Mouse (Mus musculus) cerebellum, adult 9-10 months (tissue): ENCODE measurements at regions not wholly inside any gene's neighbourhood (a gene's known extent, or its start where the extent isn't known, plus 50 kb on each side); places are given as distances from the start of the nearest gene placed in this dataset.

ENCODE experiments used
- DNase-seq: peaks from one replicate; pipeline ENCODE4 v3.0.0; 2022

DNA sequence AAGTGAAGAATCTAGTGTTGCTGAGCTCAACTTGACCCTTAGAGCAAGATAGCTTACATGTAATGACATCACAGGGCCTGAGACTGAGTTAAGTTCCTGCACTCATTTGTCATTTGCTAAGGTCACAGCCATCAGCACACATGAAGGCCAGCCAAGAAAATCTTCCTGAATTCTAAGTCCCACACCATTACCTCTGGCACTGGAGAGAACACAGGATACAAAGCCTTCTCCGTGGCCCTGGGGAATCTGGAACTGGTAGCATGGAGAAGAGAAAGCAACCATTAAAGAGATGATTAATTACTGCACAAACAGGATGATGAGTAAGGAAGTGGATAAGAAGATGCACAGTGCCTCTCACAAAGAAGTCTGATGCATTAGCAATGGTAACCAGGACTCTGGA is 232.0 kb downstream of the Wdr72 start:
- no peak for DNase-seq

DNA sequence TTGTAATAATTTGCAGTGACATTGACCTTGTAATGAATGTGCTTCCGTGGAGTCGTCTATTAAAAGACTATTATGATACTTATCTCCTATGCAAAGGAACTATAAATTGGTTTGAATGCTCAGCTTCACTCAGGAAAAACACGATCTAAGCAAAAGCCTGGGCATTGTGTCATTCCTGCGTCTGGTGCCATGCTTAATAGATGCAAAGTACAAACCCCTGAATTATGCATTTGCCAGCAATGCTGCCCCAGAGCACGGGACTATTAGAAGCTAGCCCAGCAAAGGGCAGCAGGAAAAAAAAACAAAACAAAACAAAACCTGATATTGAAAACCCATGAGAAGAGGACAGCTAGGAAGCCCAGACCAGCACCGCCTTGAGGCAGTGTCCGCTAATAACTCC is 234.9 kb downstream of the Wdr72 start:
- DNase-seq, result no peak

- DNase-seq, result no peak
These were observed 238.6 kb downstream of the Wdr72 start for GRCm38 (mm10) chr9:74348776-74349175.

- DNase-seq, result no peak
These were observed 255.8 kb downstream of the Wdr72 start for GRCm38 (mm10) chr9:74365930-74366438.

DNA sequence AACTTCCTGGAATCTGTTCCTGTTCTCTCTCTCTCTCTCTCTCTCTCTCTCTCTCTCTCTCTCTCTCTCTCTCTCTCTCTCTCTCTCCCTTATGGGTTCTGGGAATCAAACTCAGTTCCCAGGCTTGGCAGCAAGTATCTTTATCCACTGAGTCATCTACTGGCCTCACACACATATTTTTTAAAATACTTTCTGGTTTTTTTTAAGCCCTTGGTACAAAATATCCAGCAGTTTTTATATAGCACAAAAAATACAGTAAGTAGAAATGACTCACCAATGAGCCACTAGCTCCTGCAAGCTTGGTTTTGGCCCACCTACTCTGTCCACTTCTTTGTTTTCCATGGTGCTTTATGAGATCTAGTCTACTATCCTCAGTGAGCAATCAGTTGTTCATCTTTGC is 266.0 kb downstream of the Wdr72 start:
- no peak for DNase-seq

- no peak for DNase-seq
These were observed 267.0 kb downstream of the Wdr72 start for GRCm38 (mm10) chr9:74377204-74377603.

GRCm38 (mm10) chr9:74384206-74384896 is 274.2 kb downstream of the Wdr72 start:
- no peak for DNase-seq

GRCm38 (mm10) chr9:74425594-74425993 is 315.4 kb downstream of the Wdr72 start:
- no peak for DNase-seq

GRCm38 (mm10) chr9:74449981-74450380 is 339.8 kb downstream of the Wdr72 start:
- DNase-seq, result no peak

- DNase-seq, result no peak
These were observed 350.9 kb downstream of the Wdr72 start for GRCm38 (mm10) chr9:74461084-74461483.

DNA sequence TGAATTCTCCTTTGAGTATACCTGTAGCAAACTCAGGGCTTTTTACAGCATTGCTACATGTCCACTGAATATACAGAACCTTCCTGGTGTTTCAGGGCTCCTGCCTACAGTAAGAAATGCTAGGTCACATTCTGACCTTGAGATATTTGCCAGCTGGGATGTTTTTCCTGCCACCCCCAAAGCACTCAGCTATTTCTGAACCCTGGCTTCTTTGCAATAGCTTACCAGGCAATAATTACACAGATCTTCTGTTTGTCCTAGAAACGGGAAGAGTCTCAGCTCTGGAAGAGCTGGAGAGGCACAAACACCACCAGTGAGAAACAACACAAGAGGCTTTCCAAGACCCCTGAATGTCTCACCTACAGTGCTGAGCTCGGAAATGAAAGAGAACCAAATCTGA is 366.7 kb downstream of the Wdr72 start:
- DNase-seq, result no peak

- DNase-seq, result no peak
These were observed 369.1 kb downstream of the Wdr72 start for GRCm38 (mm10) chr9:74479273-74479672.

DNA sequence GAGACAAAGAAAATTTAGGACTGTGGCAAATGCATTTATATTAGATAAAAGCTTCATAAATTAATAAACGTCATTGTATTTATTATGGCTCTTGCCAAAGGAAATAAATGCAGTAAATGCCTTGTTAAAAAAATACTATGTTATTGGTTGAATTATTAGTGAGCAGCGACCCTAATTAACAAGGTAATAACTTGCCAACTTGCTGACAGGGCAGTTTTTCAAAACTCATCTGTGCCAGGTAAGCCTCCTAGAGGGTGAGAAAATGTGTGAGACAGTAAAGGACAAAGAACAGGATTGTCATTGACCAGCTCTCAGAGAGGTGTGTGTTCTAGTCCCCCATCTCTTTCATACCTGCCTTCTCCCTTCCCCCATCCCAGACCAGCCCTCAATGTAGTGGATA is 347.8 kb upstream of the Onecut1 start:
- no peak for DNase-seq

GRCm38 (mm10) chr9:74528550-74528949 is 333.2 kb upstream of the Onecut1 start:
- DNase-seq, result no peak

GRCm38 (mm10) chr9:74530317-74530716 is 331.4 kb upstream of the Onecut1 start:
- DNase-seq, result peak; percentile 31

DNA sequence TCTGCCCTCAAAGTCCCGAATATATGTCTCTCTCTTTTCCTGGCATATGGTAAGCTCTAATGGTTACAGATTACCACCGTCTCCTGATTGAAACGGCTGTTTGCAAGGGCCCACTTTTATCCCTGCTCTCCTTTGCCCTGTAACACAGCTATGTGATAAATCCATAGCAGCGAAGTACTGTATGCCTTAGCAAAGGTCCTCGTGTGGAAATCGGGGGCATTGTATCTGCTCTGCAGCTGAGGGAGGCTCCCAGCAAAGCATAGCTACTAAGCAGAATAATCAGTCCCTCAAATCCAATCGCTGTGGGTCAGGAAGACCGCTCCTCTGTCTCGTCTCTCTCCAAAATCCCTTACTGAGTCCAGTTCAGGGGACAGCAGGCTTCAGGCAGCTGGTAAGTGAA is 331.0 kb upstream of the Onecut1 start:
- no peak for DNase-seq

- no peak for DNase-seq
These were observed 329.7 kb upstream of the Onecut1 start for GRCm38 (mm10) chr9:74531986-74532385.

DNA sequence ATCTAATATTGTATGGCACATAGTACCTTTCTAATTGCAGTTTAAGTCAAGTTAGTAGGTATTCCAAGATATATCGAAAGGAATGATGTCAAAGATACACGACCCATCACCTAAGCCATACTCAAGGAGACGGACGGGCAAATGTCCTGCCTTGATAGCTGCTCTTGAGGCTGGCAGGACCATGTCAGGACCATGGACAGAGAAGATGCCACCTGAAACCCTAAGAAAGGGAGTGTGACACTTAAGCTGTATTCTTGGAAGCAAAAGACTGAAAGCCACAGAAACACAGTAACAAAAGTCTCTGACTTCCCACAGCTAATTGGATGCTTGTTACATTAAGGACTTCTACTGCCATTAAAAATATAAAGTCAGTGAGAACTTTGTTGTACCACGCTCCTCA is 326.7 kb upstream of the Onecut1 start:
- no peak for DNase-seq

DNA sequence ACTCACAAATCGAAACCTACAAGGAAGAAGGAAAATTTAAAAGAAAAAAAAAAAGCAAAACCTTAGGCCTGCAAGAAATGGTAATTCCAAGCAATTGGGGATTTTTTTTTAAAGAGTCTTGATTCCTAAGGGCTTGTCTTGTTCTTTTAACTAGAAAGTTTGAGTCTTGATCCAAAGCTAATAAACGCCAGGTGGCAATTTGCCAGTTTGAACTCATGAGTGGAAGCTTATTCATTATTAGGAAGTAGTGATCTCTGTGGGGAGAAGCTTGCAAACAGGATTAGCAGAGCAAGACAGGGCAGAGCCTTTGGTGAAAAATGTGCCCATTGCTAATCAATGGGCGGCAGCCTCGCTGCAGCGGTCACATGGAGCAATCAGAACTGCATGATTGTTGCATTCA is 305.6 kb upstream of the Onecut1 start:
- DNase-seq, result no peak

DNA sequence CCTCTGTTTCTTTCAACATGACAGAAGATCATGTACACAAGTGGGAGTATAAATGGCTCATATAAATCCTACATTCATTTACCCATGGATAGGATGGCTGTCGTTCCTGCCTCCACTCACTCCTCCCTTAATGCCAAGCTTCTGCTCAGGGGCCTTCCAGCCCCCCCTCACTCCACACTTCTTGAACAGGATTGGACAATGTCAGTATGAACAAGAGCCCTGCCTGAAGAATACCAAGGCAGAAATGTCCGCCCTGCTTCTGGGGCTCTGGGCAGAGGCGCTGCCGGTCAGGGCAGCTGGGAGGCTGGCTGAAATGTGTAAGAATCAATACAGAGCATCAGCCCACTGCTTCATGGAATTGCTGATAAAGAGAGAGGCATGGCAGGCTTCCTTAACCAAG is 269.0 kb upstream of the Onecut1 start:
- no peak for DNase-seq

GRCm38 (mm10) chr9:74593970-74594369 is 267.8 kb upstream of the Onecut1 start:
- no peak for DNase-seq

- DNase-seq, result no peak
These were observed 257.3 kb upstream of the Onecut1 start for GRCm38 (mm10) chr9:74604415-74604814.

- no peak for DNase-seq
These were observed 239.8 kb upstream of the Onecut1 start for GRCm38 (mm10) chr9:74621957-74622356.

DNA sequence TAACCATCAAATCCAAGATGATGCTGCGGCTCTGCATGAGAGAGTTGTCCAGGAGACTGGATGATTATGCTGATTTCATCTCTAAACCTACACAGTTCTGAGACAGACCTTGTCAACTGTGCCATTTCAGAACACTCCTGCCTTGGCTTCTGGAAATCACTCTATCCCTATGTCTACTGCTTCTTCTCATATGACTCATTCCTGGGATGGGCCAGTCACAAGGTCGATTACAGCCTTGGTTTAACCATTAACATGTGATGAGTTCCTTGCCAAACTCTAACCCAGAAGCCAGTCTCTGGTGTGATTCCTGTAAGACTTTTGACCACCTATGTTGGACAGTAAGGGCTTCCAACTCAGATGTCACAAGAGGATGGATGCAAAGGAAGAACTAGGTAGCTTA is 216.3 kb upstream of the Onecut1 start:
- DNase-seq, result no peak

DNA sequence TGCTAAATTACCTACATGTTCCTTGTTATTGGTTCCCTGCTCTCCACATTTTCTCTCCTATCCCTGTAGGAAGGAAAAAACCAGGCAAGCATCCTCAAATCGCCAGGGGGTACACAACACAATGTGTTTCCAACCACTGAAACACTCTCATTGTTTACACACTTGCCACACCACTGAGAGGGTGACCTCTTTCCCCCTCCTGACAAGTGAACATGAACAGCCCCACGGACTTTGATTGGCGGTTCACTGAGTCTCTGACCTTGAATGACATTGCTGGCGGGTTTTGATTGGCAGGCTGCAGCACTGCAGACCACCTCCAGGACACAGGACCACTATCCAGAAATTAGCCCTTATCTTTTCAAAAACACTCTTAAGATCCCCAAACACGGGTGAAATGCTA is 211.7 kb upstream of the Onecut1 start:
- DNase-seq, result no peak
